Mouse (Mus musculus) embryonic fibroblast, embryonic 13.5 days (primary cell): ENCODE data around the gene Fbxl13.

Experiments
- CTCF ChIP-seq: IDR thresholded peaks from 2 replicates; pipeline ENCODE4 v1.5.1; 2011; ENCODE audit warnings: mild to moderate bottlenecking, control low read depth, low read length, moderate library complexity, borderline replicate concordance; ENCODE audit not compliant: insufficient read depth
- POLR2A ChIP-seq: IDR thresholded peaks from 2 replicates; pipeline ENCODE4 v1.6.1; 2011; ENCODE audit warnings: low read depth, mild to moderate bottlenecking, control low read depth, low read length, moderate library complexity

DNA sequence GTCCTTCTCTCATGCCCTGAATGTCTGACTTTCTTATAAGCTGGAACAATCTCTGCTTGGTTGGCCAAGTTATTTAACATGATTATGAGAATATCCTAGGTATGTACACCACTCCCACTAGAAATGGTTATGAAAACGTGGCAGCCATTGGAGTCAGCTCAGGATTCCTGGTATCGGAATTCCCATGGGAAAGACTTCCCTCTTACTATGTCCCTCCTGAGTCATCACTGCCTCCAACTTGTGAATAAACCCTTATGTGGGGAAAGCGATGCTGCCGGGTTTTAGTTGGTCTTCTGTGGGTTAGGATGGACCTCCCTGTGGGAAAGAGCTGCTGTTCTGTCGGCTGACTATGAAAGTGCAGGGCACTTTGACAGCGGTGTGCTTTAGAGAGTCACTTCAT is 163.9 kb downstream of the Fbxl13 start:
- TF ChIP-seq CTCF: no peak
- TF ChIP-seq POLR2A: no peak
